Mouse (Mus musculus): ENCODE measurements at regions not wholly inside any gene's neighbourhood (a gene's known extent, or its start where the extent isn't known, plus 50 kb on each side); places are given as distances from the start of the nearest gene placed in this dataset.

GRCm38 (mm10) chr3:10697698-10698452 lies 362.4 kb upstream of the Gm38303 start:
- in situ Hi-C loops (cut with MboI, MseI): no loop called here

- in situ Hi-C loops (cut with MboI, MseI): no loop called here
These were observed 350.0 kb upstream of the Gm38303 start for GRCm38 (mm10) chr3:10685501-10685951.

GRCm38 (mm10) chr3:10684885-10685500 lies 349.5 kb upstream of the Gm38303 start:
- in situ Hi-C loops (cut with MboI, MseI): no loop called here

- in situ Hi-C loops (cut with MboI, MseI): no loop called here
These were observed 346.5 kb upstream of the Gm38303 start for GRCm38 (mm10) chr3:10681938-10682337.

GRCm38 (mm10) chr3:10647975-10648511 lies 312.6 kb upstream of the Gm38303 start:
- in situ Hi-C loops (cut with MboI, MseI): loop anchor here in 1 of 2 experiments (10.0 kb wide), 1 partner anchor 1967 kb away; no protein-coding TSS in a partner anchor
